Mouse (Mus musculus) mouse embryonic stem cell (cell line): ENCODE measurements around the gene Pgr15l.

Experiments
- in situ Hi-C, 2 experiments: fragments of 300-500 bp; cut with MboI; formaldehyde crosslinking; loops; 1 replicate in 1 of 2; 3 replicates in 1 of 2; pipeline ENCODE4 v1.14.3; 2019 to 2020; ENCODE audit warnings: low sequenced_read_pairs in 2 of 2, low pct_unique_long_range_greater_than_20kb in 1 of 2, mixed read lengths in 1 of 2; ENCODE audit not compliant: unreplicated experiment in 1 of 2

The Pgr15l gene

GRCm38 (mm10) chrX:97072369-97072768 lies at the start of gene Pgr15l:
Gene Pgr15l (plus strand): TSS chrX:97072596.
- in situ Hi-C loops = no loop called here

GRCm38 (mm10) chrX:97027540-97027939 lies 44.9 kb upstream of the Pgr15l start:
- in situ Hi-C loops = no loop called here

- in situ Hi-C loops = no loop called here
These were observed 2.6 kb upstream of the Pgr15l start for GRCm38 (mm10) chrX:97069816-97070215.
